8 mouse cellular contexts compared by ENCODE assay signal in genomic region chr15:11908166-11908565, GRCm38 (mm10). TPM values are rescaled to one million over a fixed set of nuclear protein-coding genes. Genes with fewer than 3 reads are reported as not detected.
DNase-seq lines count a peak whose midpoint lies in the region; ATAC-seq and TF ChIP-seq lines count a peak whose summit lies in the region.

No protein-coding gene starts in this region.

- H3K9ac ChIP-seq in forebrain, embryonic 16.5 days (replicated peaks; ENCODE audit: low read depth, low read length), result no peak overlapping the region
- H3K9ac ChIP-seq in limb, embryonic 11.5 days (ENCODE audit: low read length), result no peak overlapping the region
- no peak overlapping the region for H3K9ac ChIP-seq in midbrain, postnatal 0 days (replicated peaks; ENCODE audit: low read length, poor library complexity, severe bottlenecking)

- WGBS in heart, embryonic 10.5 days, result 8% methylated on average over 11 of the region's 11 CpGs
- WGBS in forebrain, embryonic 16.5 days, result 4% methylated on average over 11 of the region's 11 CpGs
- 7% methylated on average over 11 of the region's 11 CpGs for WGBS in limb, embryonic 11.5 days
- WGBS in midbrain, postnatal 0 days, result 12% methylated on average over 11 of the region's 11 CpGs
- 36% methylated on average over 11 of the region's 11 CpGs for WGBS in thymus, adult 2 months

- H3K4me1 ChIP-seq in heart, embryonic 10.5 days, result peaks cover 20% of the 10 kb centered on the region
- peaks cover 41% of the 10 kb centered on the region for H3K4me1 ChIP-seq in forebrain, embryonic 16.5 days (replicated peaks; ENCODE audit: control insufficient read depth, insufficient read depth, low read length)
- peaks cover 27% of the 10 kb centered on the region for H3K4me1 ChIP-seq in limb, embryonic 11.5 days (ENCODE audit: control insufficient read depth, insufficient read depth, low read length)
- H3K4me1 ChIP-seq in midbrain, postnatal 0 days (ENCODE audit: insufficient read depth, low read length), result peaks cover 18% of the 10 kb centered on the region; the same call in 1 of the 2 replicates
- H3K4me1 ChIP-seq in thymus, adult 2 months (replicated peaks; ENCODE audit: control insufficient read depth, insufficient read depth, low read length), result 0 out of 2 replicates have a peak, but pooled peaks cover 2% of the 10 kb centered on the region

- intact Hi-C loops in heart, postnatal 36 days (cut with DNase I), result loop anchor here (2.0 kb wide), 1 partner anchor 499 kb away; no protein-coding TSS in a partner anchor

- ATAC-seq in forebrain, embryonic 16.5 days, result no peak
- ATAC-seq in limb, embryonic 11.5 days (ENCODE audit: insufficient number of reproducible peaks, low FRiP score, low TSS enrichment, low read depth), result no peak
- no peak for ATAC-seq in midbrain, postnatal 0 days (ENCODE audit: low FRiP score)

- no peak for DNase-seq in heart, embryonic 10.5 days (ENCODE audit: low spot score)
- no peak for DNase-seq in heart, postnatal 36 days
- peak; percentile 48 for DNase-seq in limb, embryonic 11.5 days (ENCODE audit: low spot score)
- DNase-seq in midbrain, postnatal 0 days (ENCODE audit: low spot score), result peak; percentile 9
- no peak for DNase-seq in urinary bladder, postnatal 25 days (ENCODE audit: low spot score)
- DNase-seq in thymus, postnatal 10 days (ENCODE audit: low spot score in 2 of 2), result no peak
- DNase-seq in thymus, adult 2 months, result no peak

- H3K9me3 ChIP-seq in heart, embryonic 10.5 days, result no peaks in the 10 kb centered on the region
- H3K9me3 ChIP-seq in forebrain, embryonic 16.5 days (ENCODE audit: control insufficient read depth, low read length), result no peaks in the 10 kb centered on the region
- no peaks in the 10 kb centered on the region for H3K9me3 ChIP-seq in limb, embryonic 11.5 days (ENCODE audit: control insufficient read depth, low read length)
- no peaks in the 10 kb centered on the region for H3K9me3 ChIP-seq in midbrain, postnatal 0 days (ENCODE audit: low read length)

- no peak for TF ChIP-seq CTCF in midbrain, postnatal 0 days (IDR thresholded peaks at IDR 0.05)
- no peak for TF ChIP-seq CTCF in thymus, adult 2 months (IDR thresholded peaks at IDR 0.05; ENCODE audit: borderline replicate concordance, control insufficient read depth, extremely low read depth, insufficient read depth, low read length, poor library complexity)

- peak overlapping the region; percentile 21; the same call in 1 of the 2 replicates for H3K4me2 ChIP-seq in forebrain, embryonic 16.5 days (ENCODE audit: low read length)
- peak overlapping the region; percentile 34 for H3K4me2 ChIP-seq in limb, embryonic 11.5 days (ENCODE audit: low read depth, severe bottlenecking)
- H3K4me2 ChIP-seq in midbrain, postnatal 0 days (ENCODE audit: low read depth, low read length, poor library complexity, severe bottlenecking), result peak overlapping the region; percentile 24

- no peak overlapping the region for H3K27ac ChIP-seq in heart, embryonic 10.5 days
- H3K27ac ChIP-seq in forebrain, embryonic 16.5 days (ENCODE audit: low read length), result no peak overlapping the region
- no peak overlapping the region for H3K27ac ChIP-seq in limb, embryonic 11.5 days (replicated peaks; ENCODE audit: low read depth, low read length)
- H3K27ac ChIP-seq in midbrain, postnatal 0 days (ENCODE audit: low read depth, low read length), result no peak overlapping the region
- no peak overlapping the region for H3K27ac ChIP-seq in thymus, adult 2 months (ENCODE audit: control insufficient read depth, insufficient read depth, low read length)

- peaks cover 9% of the 10 kb centered on the region; the same call in 1 of the 2 replicates for H3K27me3 ChIP-seq in heart, embryonic 10.5 days (ENCODE audit: insufficient read depth, poor library complexity, severe bottlenecking)
- peaks cover 39% of the 10 kb centered on the region for H3K27me3 ChIP-seq in forebrain, embryonic 16.5 days (replicated peaks; ENCODE audit: control insufficient read depth, insufficient read depth, low read length)
- peaks cover 36% of the 10 kb centered on the region for H3K27me3 ChIP-seq in limb, embryonic 11.5 days (ENCODE audit: control insufficient read depth, insufficient read depth, low read length)
- peaks cover 27% of the 10 kb centered on the region for H3K27me3 ChIP-seq in midbrain, postnatal 0 days (ENCODE audit: insufficient read depth, low read length)
- peaks cover 11% of the 10 kb centered on the region for H3K27me3 ChIP-seq in thymus, adult 2 months (ENCODE audit: control insufficient read depth, insufficient read depth, low read length)

- H3K4me3 ChIP-seq in heart, embryonic 10.5 days, result peak overlapping the region; percentile 73
- H3K4me3 ChIP-seq in forebrain, embryonic 16.5 days (replicated peaks; ENCODE audit: low read length), result no peak overlapping the region
- no peak overlapping the region; the same call in 1 of the 2 replicates for H3K4me3 ChIP-seq in limb, embryonic 11.5 days (ENCODE audit: low read depth, low read length)
- H3K4me3 ChIP-seq in midbrain, postnatal 0 days (ENCODE audit: low read depth, low read length), result peak overlapping the region; percentile 10; the same call in 1 of the 2 replicates
- H3K4me3 ChIP-seq in thymus, adult 2 months (ENCODE audit: control insufficient read depth, insufficient read depth, low read length), result no peak overlapping the region

- H3K36me3 ChIP-seq in heart, embryonic 10.5 days, result no peaks in the 10 kb centered on the region
- H3K36me3 ChIP-seq in forebrain, embryonic 16.5 days (ENCODE audit: control insufficient read depth, insufficient read depth), result no peaks in the 10 kb centered on the region
- H3K36me3 ChIP-seq in limb, embryonic 11.5 days (ENCODE audit: control insufficient read depth, insufficient read depth, low read length), result no peaks in the 10 kb centered on the region
- no peaks in the 10 kb centered on the region for H3K36me3 ChIP-seq in midbrain, postnatal 0 days (ENCODE audit: insufficient read depth, low read length)
- no peaks in the 10 kb centered on the region for H3K36me3 ChIP-seq in thymus, adult 2 months (ENCODE audit: control insufficient read depth, insufficient read depth, low read length)

- TF ChIP-seq POLR2A in thymus, adult 2 months (IDR thresholded peaks at IDR 0.05; ENCODE audit: control insufficient read depth, extremely low read depth, insufficient read depth, low read length, poor library complexity), result no peak

RNA-seq across cellular contexts. Expression of gene Npr3, which starts 1.1 kb away (rescaled TPM):
- polyA plus RNA-seq in heart, embryonic 10.5 days (2016; fragmentation: Nextera tagmentation; extraction: Ambion mirVana), result 12.0 and 14.8 TPM in 2 replicates
- 10 to 100 TPM; 28.4 to 36.8 TPM for total RNA-seq in heart, postnatal 36 days (2021)
- 1.5 and 2.1 TPM in 2 replicates for polyA plus RNA-seq in forebrain, embryonic 16.5 days (2015; fragmentation: Nextera tagmentation; extraction: Ambion mirVana)
- polyA plus RNA-seq in limb, embryonic 11.5 days (2014; fragmentation: Nextera tagmentation; extraction: Ambion mirVana), result 1.8 and 2.2 TPM in 2 replicates
- 2.7 and 2.9 TPM in 2 replicates for total RNA-seq in midbrain, postnatal 0 days (2014; rRNA removed)
- polyA plus RNA-seq in midbrain, postnatal 0 days (2015; fragmentation: Nextera tagmentation; extraction: Ambion mirVana), result 0.63 and 0.75 TPM in 2 replicates
- 0.50 and 1.4 TPM in 2 replicates for polyA plus RNA-seq in thymus, adult 2 months (2012; rRNA removed)

Comparison
In these comparisons a context has a peak if more than half of its experiments do, and no peak if none do; other contexts are left out.
1. DNase-seq: peak in limb, embryonic 11.5 days (single experiment) and midbrain, postnatal 0 days (single experiment); none in heart, embryonic 10.5 days (single experiment), heart, postnatal 36 days (0 of 2), urinary bladder, postnatal 25 days (single experiment), thymus, postnatal 10 days (0 of 2) and thymus, adult 2 months (single experiment).
2. H3K4me3 ChIP-seq: peak in heart, embryonic 10.5 days (single experiment) and midbrain, postnatal 0 days (single experiment); none in forebrain, embryonic 16.5 days (single experiment), limb, embryonic 11.5 days (single experiment) and thymus, adult 2 months (single experiment).
3. Peak in every context shown above with its lines, with median percentiles within 50 percentile points of each other: H3K4me2 ChIP-seq.